Mouse (Mus musculus): ENCODE measurements at regions not wholly inside any gene's neighbourhood (a gene's known extent, or its start where the extent isn't known, plus 50 kb on each side); places are given as distances from the start of the nearest gene placed in this dataset.

DNA sequence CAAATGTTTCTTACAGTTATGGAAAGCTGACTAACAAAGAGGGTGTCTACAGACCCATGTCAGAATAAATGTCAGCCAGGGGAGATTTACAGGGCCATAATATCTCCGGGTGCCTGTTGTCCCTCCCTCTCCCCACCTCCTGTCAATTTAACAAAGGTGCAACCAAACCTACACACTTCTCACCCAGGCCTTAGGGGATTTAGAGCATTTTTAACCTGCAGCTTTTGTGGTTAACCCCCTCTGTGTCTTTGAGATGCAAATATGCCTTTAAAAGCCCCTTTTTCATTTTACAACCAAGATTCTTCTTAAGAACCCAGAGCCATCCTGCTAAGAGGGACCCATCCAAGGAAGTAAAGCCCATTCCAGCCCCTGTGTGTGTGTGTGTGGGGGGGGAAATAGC is 573.3 kb downstream of the Tmem132b start:
- H3K36me3 ChIP-seq = no peaks in the 10 kb centered on the region
- no peaks in the 10 kb centered on the region for H3K4me1 ChIP-seq
- 42% methylated on average over 1 of the region's 1 CpGs for WGBS
- no peak overlapping the region for H3K27ac ChIP-seq
- no peaks in the 10 kb centered on the region for H3K9me3 ChIP-seq
- H3K4me3 ChIP-seq = no peak overlapping the region
- no peak for ATAC-seq (ENCODE audit: low FRiP score, low read depth)
- H3K4me2 ChIP-seq (replicated peaks) = no peak overlapping the region
- no peak overlapping the region for H3K9ac ChIP-seq
- no peaks in the 10 kb centered on the region for H3K27me3 ChIP-seq

DNA sequence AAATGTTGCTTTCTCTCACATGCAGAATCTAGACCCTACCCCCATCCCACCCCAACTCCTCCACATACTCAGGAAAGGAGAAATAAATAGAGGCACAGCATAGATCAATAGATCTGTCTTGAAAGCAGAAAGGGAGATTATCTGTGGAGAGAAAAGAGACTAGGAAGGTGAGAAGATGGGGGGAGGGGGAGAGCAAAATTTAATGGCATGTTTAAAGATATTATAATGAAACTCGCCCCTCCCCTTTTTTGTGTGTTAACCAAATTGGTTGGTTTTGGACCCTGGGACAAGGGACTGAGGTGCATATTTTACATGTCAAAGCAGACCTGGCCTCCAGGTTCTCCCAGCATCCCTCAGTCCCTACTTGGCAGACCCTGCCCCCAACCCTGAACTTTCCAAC is 573.9 kb downstream of the Tmem132b start:
- Histone ChIP-seq H3K9ac (no peak overlapping the region), H3K9me3 (no peaks in the 10 kb centered on the region), H3K36me3 (no peaks in the 10 kb centered on the region), H3K4me1 (no peaks in the 10 kb centered on the region), H3K27ac (no peak overlapping the region), H3K4me2 (replicated peaks) (no peak overlapping the region), H3K27me3 (no peaks in the 10 kb centered on the region), H3K4me3 (no peak overlapping the region)
- no peak for ATAC-seq (ENCODE audit: low FRiP score, low read depth)
- 81% methylated on average over 1 of the region's 1 CpGs for WGBS

GRCm38 (mm10) chr5:126107020-126107419 is 575.4 kb downstream of the Tmem132b start:
- Histone ChIP-seq H3K9me3 (no peaks in the 10 kb centered on the region), H3K4me3 (no peak overlapping the region), H3K27ac (no peak overlapping the region), H3K4me2 (replicated peaks) (no peak overlapping the region), H3K4me1 (no peaks in the 10 kb centered on the region), H3K36me3 (no peaks in the 10 kb centered on the region), H3K27me3 (no peaks in the 10 kb centered on the region), H3K9ac (no peak overlapping the region)
- ATAC-seq (ENCODE audit: low FRiP score, low read depth) = no peak
- WGBS = 76% methylated on average over 5 of the region's 5 CpGs

GRCm38 (mm10) chr5:126108837-126109236 is 577.3 kb downstream of the Tmem132b start:
- Histone ChIP-seq H3K9me3 (no peaks in the 10 kb centered on the region), H3K4me3 (no peak overlapping the region), H3K4me1 (peaks cover 5% of the 10 kb centered on the region; the same call in 1 of the 2 replicates), H3K4me2 (replicated peaks) (no peak overlapping the region), H3K9ac (no peak overlapping the region), H3K27ac (no peak overlapping the region), H3K27me3 (no peaks in the 10 kb centered on the region), H3K36me3 (no peaks in the 10 kb centered on the region)
- 61% methylated on average over 3 of the region's 3 CpGs for WGBS
- ATAC-seq (ENCODE audit: low FRiP score, low read depth) = no peak

- ATAC-seq (ENCODE audit: low FRiP score, low read depth) = no peak
- Histone ChIP-seq H3K27ac (no peak overlapping the region), H3K4me1 (peaks cover 5% of the 10 kb centered on the region; the same call in 1 of the 2 replicates), H3K9me3 (no peaks in the 10 kb centered on the region), H3K36me3 (no peaks in the 10 kb centered on the region), H3K9ac (no peak overlapping the region), H3K27me3 (no peaks in the 10 kb centered on the region), H3K4me3 (no peak overlapping the region), H3K4me2 (replicated peaks) (no peak overlapping the region)
- WGBS = 79% methylated on average over 2 of the region's 2 CpGs
Observed at GRCm38 (mm10) chr5:126117291-126117690, 585.7 kb downstream of the Tmem132b start.

- Histone ChIP-seq H3K4me3 (no peak overlapping the region), H3K36me3 (no peaks in the 10 kb centered on the region), H3K4me2 (replicated peaks) (no peak overlapping the region), H3K27ac (no peak overlapping the region), H3K9me3 (no peaks in the 10 kb centered on the region), H3K4me1 (peaks cover 5% of the 10 kb centered on the region; the same call in 1 of the 2 replicates), H3K9ac (no peak overlapping the region), H3K27me3 (no peaks in the 10 kb centered on the region)
- ATAC-seq (ENCODE audit: low FRiP score, low read depth) = no peak
- WGBS = 62% methylated on average over 5 of the region's 5 CpGs
Observed at GRCm38 (mm10) chr5:126117906-126118521, 586.4 kb downstream of the Tmem132b start.

DNA sequence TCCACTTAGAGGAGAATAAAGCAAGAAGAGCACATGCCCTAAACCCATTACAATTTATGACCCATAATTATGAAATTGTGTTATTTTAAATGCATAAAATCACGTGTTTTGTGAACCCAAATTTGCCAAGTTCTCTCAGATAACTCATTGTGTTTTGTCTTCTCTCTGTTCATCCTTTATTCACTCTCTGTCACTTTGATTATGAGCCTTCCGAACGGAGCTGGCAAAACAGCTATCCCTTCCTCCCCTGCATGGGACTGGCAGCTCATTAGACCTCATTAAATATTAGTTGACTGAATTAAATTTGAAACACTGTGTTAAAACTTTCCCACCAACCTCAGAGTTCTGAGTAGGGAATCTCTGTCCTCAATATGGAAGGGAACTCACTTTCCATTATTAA is 587.2 kb downstream of the Tmem132b start:
- Histone ChIP-seq H3K4me2 (replicated peaks) (no peak overlapping the region), H3K9ac (no peak overlapping the region), H3K9me3 (no peaks in the 10 kb centered on the region), H3K4me1 (peaks cover 1% of the 10 kb centered on the region; the same call in 1 of the 2 replicates), H3K27ac (no peak overlapping the region), H3K27me3 (no peaks in the 10 kb centered on the region), H3K36me3 (no peaks in the 10 kb centered on the region), H3K4me3 (no peak overlapping the region)
- no peak for ATAC-seq (ENCODE audit: low FRiP score, low read depth)
- WGBS = 60% methylated on average over 3 of the region's 3 CpGs

DNA sequence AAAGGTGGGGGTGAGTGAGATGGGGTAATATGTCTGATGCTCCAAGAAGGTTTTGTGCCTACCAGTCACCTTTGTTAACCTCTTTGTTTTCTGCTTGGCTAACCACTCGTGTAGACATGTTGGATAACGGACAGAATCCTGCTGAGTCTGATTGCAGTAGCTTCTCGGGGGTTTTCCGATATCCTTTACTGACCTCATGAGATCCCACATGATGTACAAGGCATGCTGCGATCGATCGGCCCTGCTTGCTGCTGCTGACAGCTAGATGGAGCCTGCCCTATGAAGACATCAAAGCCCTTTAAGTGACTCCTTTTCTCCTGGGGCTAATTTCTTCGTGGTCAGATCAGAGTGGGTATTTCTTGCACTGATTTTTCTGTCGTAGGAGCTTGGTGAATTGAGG is 591.6 kb downstream of the Tmem132b start:
- H3K4me1 ChIP-seq = no peaks in the 10 kb centered on the region
- no peaks in the 10 kb centered on the region for H3K27me3 ChIP-seq
- no peak overlapping the region for H3K9ac ChIP-seq
- H3K9me3 ChIP-seq = peaks cover 5% of the 10 kb centered on the region; the same call in 1 of the 2 replicates
- no peak for ATAC-seq (ENCODE audit: low FRiP score, low read depth)
- no peak overlapping the region for H3K4me2 ChIP-seq (replicated peaks)
- no peaks in the 10 kb centered on the region for H3K36me3 ChIP-seq
- 74% methylated on average over 9 of the region's 9 CpGs for WGBS
- H3K27ac ChIP-seq = no peak overlapping the region
- H3K4me3 ChIP-seq = no peak overlapping the region

DNA sequence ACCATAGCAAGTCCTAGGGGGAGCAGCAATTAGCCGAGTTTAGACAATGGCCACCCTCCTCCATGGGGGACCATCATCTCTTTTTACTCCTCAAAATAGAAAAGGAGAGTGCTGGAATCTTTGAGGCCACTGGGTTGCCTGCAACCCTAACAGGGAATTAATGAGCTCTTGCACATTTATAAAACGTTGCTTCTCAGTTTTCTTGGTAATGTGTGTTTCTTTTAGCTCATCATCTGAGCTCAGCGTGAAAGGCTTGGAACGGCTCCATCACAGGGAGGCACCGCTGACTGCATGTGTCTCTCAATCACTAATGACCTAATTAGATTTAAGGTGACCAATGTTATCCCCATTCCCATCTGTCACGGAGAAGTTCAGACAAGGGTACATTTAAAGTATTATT is 595.9 kb downstream of the Tmem132b start:
- no peak overlapping the region for H3K4me2 ChIP-seq (replicated peaks)
- no peaks in the 10 kb centered on the region for H3K4me1 ChIP-seq
- 78% methylated on average over 6 of the region's 6 CpGs for WGBS
- ATAC-seq (ENCODE audit: low FRiP score, low read depth) = no peak
- no peaks in the 10 kb centered on the region for H3K27me3 ChIP-seq
- peaks cover 8% of the 10 kb centered on the region; the same call in 1 of the 2 replicates for H3K9me3 ChIP-seq
- H3K4me3 ChIP-seq = no peak overlapping the region
- H3K9ac ChIP-seq = no peak overlapping the region
- no peaks in the 10 kb centered on the region for H3K36me3 ChIP-seq
- no peak overlapping the region for H3K27ac ChIP-seq

DNA sequence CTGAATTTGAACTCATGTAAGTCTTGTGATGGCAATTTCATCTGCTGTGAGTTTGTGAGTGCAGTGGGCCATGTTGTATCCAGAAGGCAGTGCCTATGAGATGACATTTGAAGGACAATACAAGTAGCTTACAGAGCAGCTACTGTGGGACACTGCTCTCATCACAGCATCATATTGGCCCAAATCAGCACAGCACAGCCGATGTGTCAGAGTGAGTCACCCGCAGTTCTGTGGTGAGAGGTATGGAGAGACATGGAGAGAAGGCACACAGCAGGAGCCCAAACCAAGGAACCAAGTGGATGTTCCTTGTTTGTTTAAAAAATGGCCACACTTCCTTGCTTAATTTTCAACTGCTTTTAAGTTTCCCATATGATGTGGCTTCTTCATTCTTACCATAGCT is 617.3 kb downstream of the Tmem132b start:
- Histone ChIP-seq H3K9me3 (no peaks in the 10 kb centered on the region), H3K36me3 (no peaks in the 10 kb centered on the region), H3K4me2 (replicated peaks) (no peak overlapping the region), H3K27ac (no peak overlapping the region), H3K4me1 (no peaks in the 10 kb centered on the region), H3K4me3 (no peak overlapping the region), H3K9ac (no peak overlapping the region), H3K27me3 (no peaks in the 10 kb centered on the region)
- ATAC-seq (ENCODE audit: low FRiP score, low read depth) = no peak
- WGBS = 95% methylated on average over 2 of the region's 2 CpGs

GRCm38 (mm10) chr5:126155216-126155880 is 623.8 kb downstream of the Tmem132b start:
- Histone ChIP-seq H3K4me3 (no peak overlapping the region), H3K9me3 (no peaks in the 10 kb centered on the region), H3K9ac (no peak overlapping the region), H3K36me3 (no peaks in the 10 kb centered on the region), H3K4me1 (no peaks in the 10 kb centered on the region), H3K27ac (no peak overlapping the region), H3K27me3 (no peaks in the 10 kb centered on the region), H3K4me2 (replicated peaks) (no peak overlapping the region)
- no peak for ATAC-seq (ENCODE audit: low FRiP score, low read depth)
- 57% methylated on average over 6 of the region's 6 CpGs for WGBS

GRCm38 (mm10) chr5:126186111-126186510 is 654.5 kb downstream of the Tmem132b start:
- H3K4me1 ChIP-seq = no peaks in the 10 kb centered on the region
- H3K27me3 ChIP-seq = no peaks in the 10 kb centered on the region
- H3K4me2 ChIP-seq (replicated peaks) = no peak overlapping the region
- no peak for ATAC-seq (ENCODE audit: low FRiP score, low read depth)
- H3K27ac ChIP-seq = no peak overlapping the region
- no peaks in the 10 kb centered on the region for H3K9me3 ChIP-seq
- 57% methylated on average over 5 of the region's 5 CpGs for WGBS
- no peak overlapping the region for H3K4me3 ChIP-seq
- no peaks in the 10 kb centered on the region for H3K36me3 ChIP-seq
- H3K9ac ChIP-seq = no peak overlapping the region

GRCm38 (mm10) chr5:126199876-126200275 is 668.3 kb downstream of the Tmem132b start:
- Histone ChIP-seq H3K9me3 (no peaks in the 10 kb centered on the region), H3K4me2 (replicated peaks) (no peak overlapping the region), H3K27me3 (no peaks in the 10 kb centered on the region), H3K27ac (no peak overlapping the region), H3K9ac (no peak overlapping the region), H3K4me3 (no peak overlapping the region), H3K36me3 (no peaks in the 10 kb centered on the region), H3K4me1 (no peaks in the 10 kb centered on the region)
- 70% methylated on average over 4 of the region's 4 CpGs for WGBS
- no peak for ATAC-seq (ENCODE audit: low FRiP score, low read depth)

Measured in limb, embryonic 13.5 days (tissue).